Mouse (Mus musculus) regulatory T cell (primary cell): ENCODE measurements around the gene Olfr891.
"Not testable (repeated sequence)": the region's sequence is repeated elsewhere in the genome, so short reads cannot be mapped to it uniquely, and the experiment has no call there.

Experiments used
- in situ Hi-C: fragments of 300-600 bp; cut with MboI, MseI; formaldehyde crosslinking; loops from one replicate; pipeline ENCODE4 v1.15.1; 2025; ENCODE audit warnings: high pct_unique_total_duplicates

Olfr891 gene

DNA sequence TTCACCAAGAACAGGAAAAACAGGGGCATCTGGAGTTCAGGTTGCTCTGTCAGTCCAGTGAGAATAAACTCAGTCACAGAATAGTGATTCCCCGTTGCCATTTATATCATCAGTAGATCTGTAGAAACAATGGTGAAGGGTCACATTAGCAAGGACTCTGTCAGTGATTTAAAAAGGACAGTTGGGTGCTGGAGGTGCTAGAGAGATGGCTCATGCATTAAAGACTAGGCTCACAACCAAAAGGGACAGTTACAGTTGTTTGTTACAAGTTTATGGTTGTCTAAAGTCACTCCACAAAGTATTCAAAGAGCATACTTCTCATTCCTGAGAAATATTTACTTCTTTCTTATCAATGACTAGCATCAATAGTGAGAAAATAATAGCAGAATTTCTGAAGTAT lies at the start of gene Olfr891:
Gene Olfr891 (minus strand): TSS at position 101 of the 400 bp plus-strand sequence.
- in situ Hi-C loops: no loop called here

- in situ Hi-C loops: no loop called here
Measured at GRCm38 (mm10) chr9:38217755-38218154, 37.1 kb upstream of the Olfr891 start, which contains the start of gene Olfr894. TSS of gene Olfr894 (plus strand) at chr9:38218055.

- in situ Hi-C loops: no loop called here
Measured at GRCm38 (mm10) chr9:38208065-38208464, 27.4 kb upstream of the Olfr891 start, which contains the start of gene Olfr893. TSS of gene Olfr893 (plus strand) at chr9:38208365.

DNA sequence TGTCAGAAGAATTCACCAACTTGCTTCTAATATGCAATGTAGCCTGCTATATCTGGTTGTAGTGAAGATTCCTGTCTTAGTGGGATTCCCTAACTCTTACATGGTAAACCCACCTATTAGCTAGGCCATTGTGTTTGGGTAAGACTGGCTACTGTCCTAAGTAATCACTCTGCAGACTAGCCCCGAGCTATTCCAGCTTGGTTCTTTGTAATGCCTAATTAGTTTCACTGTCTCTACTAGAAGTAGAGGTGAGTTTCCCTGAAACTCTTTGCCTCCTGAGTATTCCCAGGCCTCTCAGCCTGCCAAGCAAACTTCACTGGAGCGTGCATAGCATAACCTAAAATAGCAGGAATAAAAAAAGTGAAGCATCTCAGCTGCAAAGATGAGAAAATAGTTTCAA lies 12.3 kb downstream of the Olfr891 start:
- in situ Hi-C loops: not testable (repeated sequence)

DNA sequence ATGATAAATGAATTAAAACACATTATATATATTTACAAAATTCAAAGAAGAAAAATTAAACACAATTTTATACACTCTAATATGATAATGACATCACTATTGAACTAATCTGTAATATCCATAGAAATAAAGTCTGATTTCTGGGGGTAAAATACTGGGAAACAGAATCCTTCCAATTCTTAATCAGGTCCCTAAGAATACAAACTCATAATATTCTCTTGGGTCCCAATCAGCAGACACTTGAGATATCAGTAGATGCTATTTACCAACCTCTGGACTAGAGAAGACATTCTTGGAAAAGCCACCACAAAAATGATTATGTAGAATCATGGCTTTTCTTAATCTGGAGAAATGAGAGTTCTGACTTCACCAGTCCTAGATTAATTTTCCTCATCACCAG lies 38.4 kb downstream of the Olfr891 start, which contains the start of gene Olfr890:
Gene Olfr890 (plus strand): TSS at position 301 of the 400 bp plus-strand sequence.
- in situ Hi-C loops: no loop called here
